ENCODE assay signal across 8 mouse cellular contexts in genomic region chr9:119401801-119402214, GRCm38 (mm10). TPM values are rescaled to one million over a fixed set of nuclear protein-coding genes. Genes with fewer than 3 reads are reported as not detected.
DNase-seq lines count a peak whose midpoint lies in the region; ATAC-seq and TF ChIP-seq lines count a peak whose summit lies in the region.

TSS of gene Acvr2b (plus strand) at chr9:119402118.

- H3K9ac ChIP-seq in limb, embryonic 11.5 days (ENCODE audit: low read length) = peak within 1 kb of the TSS; percentile 100
- H3K9ac ChIP-seq in midbrain, embryonic 13.5 days (replicated peaks) = peak within 1 kb of the TSS; percentile 99

- H3K27ac ChIP-seq in kidney, adult 2 months (ENCODE audit: insufficient read depth, low read depth, low read length) = peak within 1 kb of the TSS; percentile 94
- H3K27ac ChIP-seq in limb, embryonic 11.5 days (replicated peaks; ENCODE audit: low read depth, low read length) = peak within 1 kb of the TSS; percentile 99
- H3K27ac ChIP-seq in midbrain, embryonic 13.5 days = peak within 1 kb of the TSS; percentile 98

- no peaks in the 10 kb centered on the region for H3K9me3 ChIP-seq in limb, embryonic 11.5 days (ENCODE audit: control insufficient read depth, low read length)
- H3K9me3 ChIP-seq in midbrain, embryonic 13.5 days = no peaks in the 10 kb centered on the region

- H3K4me3 ChIP-seq in kidney, adult 2 months (ENCODE audit: insufficient read depth, low read depth, low read length) = peak within 1 kb of the TSS; percentile 93
- H3K4me3 ChIP-seq in limb, embryonic 11.5 days (ENCODE audit: low read depth, low read length) = peak within 1 kb of the TSS; percentile 93
- peak within 1 kb of the TSS; percentile 96 for H3K4me3 ChIP-seq in midbrain, embryonic 13.5 days (replicated peaks)

- no peak for TF ChIP-seq POLR2A in kidney, adult 2 months (IDR thresholded peaks at IDR 0.05; ENCODE audit: low read depth, low read length)

- ATAC-seq in limb, embryonic 11.5 days (ENCODE audit: insufficient number of reproducible peaks, low FRiP score, low TSS enrichment, low read depth) = peak; percentile 95
- ATAC-seq in midbrain, embryonic 13.5 days = peak; percentile 97
- ATAC-seq in activated CD4-positive, CD25-positive, alpha-beta regulatory T cell, adult 4 months = no peak

- no peaks in the 10 kb centered on the region for H3K27me3 ChIP-seq in kidney, adult 2 months (replicated peaks; ENCODE audit: control insufficient read depth, insufficient read depth, low read length)
- no peaks in the 10 kb centered on the region for H3K27me3 ChIP-seq in limb, embryonic 11.5 days (ENCODE audit: control insufficient read depth, insufficient read depth, low read length)
- no peaks in the 10 kb centered on the region for H3K27me3 ChIP-seq in midbrain, embryonic 13.5 days

- DNase-seq in adrenal gland, postnatal 10 days = peak; percentile 97
- DNase-seq in embryo, embryonic 9.5 days (ENCODE audit: extremely low spot score) = peak; percentile 97
- DNase-seq in heart, adult 18-20 months = peak; percentile 95 to 96
- DNase-seq in kidney, adult 2 months = peak; percentile 98
- peak; percentile 98 for DNase-seq in limb, embryonic 11.5 days (ENCODE audit: low spot score)
- peak; percentile 19 for DNase-seq in spleen, adult 12 weeks (ENCODE audit: low spot score)

- TF ChIP-seq CTCF in kidney, adult 2 months (conservative IDR thresholded peaks at IDR 0.05; ENCODE audit: insufficient read depth, insufficient read length, low read depth, low read length) = peak; percentile 32; the same call in 1 of the 2 replicates

- peaks cover 9% of the 10 kb centered on the region for H3K4me1 ChIP-seq in kidney, adult 2 months (ENCODE audit: control insufficient read depth, insufficient read depth, low read length)
- peaks cover 11% of the 10 kb centered on the region for H3K4me1 ChIP-seq in limb, embryonic 11.5 days (ENCODE audit: control insufficient read depth, insufficient read depth, low read length)
- peaks cover 45% of the 10 kb centered on the region for H3K4me1 ChIP-seq in midbrain, embryonic 13.5 days (replicated peaks)

- WGBS in kidney, adult 2 months = 2% methylated on average over 29 of the region's 32 CpGs
- WGBS in limb, embryonic 11.5 days = under 1% methylated on average over 31 of the region's 32 CpGs
- WGBS in midbrain, embryonic 13.5 days = under 1% methylated on average over 27 of the region's 32 CpGs

- peak within 1 kb of the TSS; percentile 83 for H3K4me2 ChIP-seq in limb, embryonic 11.5 days (ENCODE audit: low read depth, severe bottlenecking)
- H3K4me2 ChIP-seq in midbrain, embryonic 13.5 days (replicated peaks) = peak within 1 kb of the TSS; percentile 75

- H3K36me3 ChIP-seq in kidney, adult 2 months (ENCODE audit: control insufficient read depth, insufficient read depth, low read length) = no peaks in the 10 kb centered on the region
- no peaks in the 10 kb centered on the region for H3K36me3 ChIP-seq in limb, embryonic 11.5 days (ENCODE audit: control insufficient read depth, insufficient read depth, low read length)
- no peaks in the 10 kb centered on the region; the same call in 1 of the 2 replicates for H3K36me3 ChIP-seq in midbrain, embryonic 13.5 days

RNA-seq across cellular contexts. Expression of gene Acvr2b, which starts in this region (rescaled TPM):
- total RNA-seq in adrenal gland, postnatal 10 days (2021) = 10 to 100 TPM in 1 of 2 experiments, 1 to 10 TPM in 1; 5.7 to 10.6 TPM
- total RNA-seq in heart, adult 18-20 months (2021) = 1 to 10 TPM; 3.4 to 4.7 TPM
- 6.2 and 7.7 TPM in 2 replicates for polyA plus RNA-seq in kidney, adult 2 months (2012; rRNA removed)
- polyA plus RNA-seq in limb, embryonic 11.5 days (2014; fragmentation: Nextera tagmentation; extraction: Ambion mirVana) = 62.0 and 82.3 TPM in 2 replicates
- 58.7 and 66.2 TPM in 2 replicates for polyA plus RNA-seq in midbrain, embryonic 13.5 days (2015; fragmentation: Nextera tagmentation; extraction: Ambion mirVana)
- polyA plus RNA-seq in activated CD4-positive, CD25-positive, alpha-beta regulatory T cell, adult 4 months (2017; shearing (Covaris generic)) = not detected

Comparison
In these comparisons a context has a peak if more than half of its experiments do, and no peak if none do; other contexts are left out.
1. DNase-seq: peak in every context shown above with its lines; median percentile 98 in kidney, adult 2 months; 98 in limb, embryonic 11.5 days; 97 in adrenal gland, postnatal 10 days; 97 in embryo, embryonic 9.5 days; 96 in heart, adult 18-20 months; 19 in spleen, adult 12 weeks.